Mouse (Mus musculus) left cerebral cortex, adult 18-20 months (tissue): ENCODE results near the gene Apobec2. TPM values are rescaled to one million over a fixed set of nuclear protein-coding genes. Genes with fewer than 3 reads are reported as not detected.

Source experiments
- total RNA-seq, 2 experiments: library from RNA; stranded (reverse); gene quantifications; 2 replicates each; pipeline ENCODE4 v1.2.3; 2021

The Apobec2 gene
- total RNA-seq, 2 experiments from 2014 or later, result not detected

Other genes starting within 250 kb of the Apobec2 start
- not detected for gene Trem1, start 200.2 kb downstream of the Apobec2 start, total RNA-seq
- gene Trem3, start 185.2 kb downstream of the Apobec2 start, total RNA-seq, result not detected
- under 1 TPM in 1 of 2 experiments, not detected in 1; 0.72 TPM for gene Treml4, start 168.6 kb downstream of the Apobec2 start, total RNA-seq
- gene Treml2, start 133.4 kb downstream of the Apobec2 start, total RNA-seq, result under 1 TPM; 0.52 to 0.63 TPM
- under 1 TPM; 0.09 to 0.12 TPM for gene B430306N03Rik, start 116.8 kb downstream of the Apobec2 start, total RNA-seq
- gene Trem2, start 86.5 kb downstream of the Apobec2 start, total RNA-seq, result 10 to 100 TPM in 1 of 2 experiments, 1 to 10 TPM in 1; 9.6 to 12.1 TPM
- under 1 TPM; 0.42 to 0.46 TPM for gene Treml1, start 73.0 kb downstream of the Apobec2 start, total RNA-seq
- 10 to 100 TPM; 25.2 to 28.7 TPM for gene Nfya, start 23.0 kb downstream of the Apobec2 start, total RNA-seq
- 10 to 100 TPM; 11.9 to 14.6 TPM for gene Oard1, start 22.9 kb downstream of the Apobec2 start, total RNA-seq
- gene Tspo2, start 18.6 kb upstream of the Apobec2 start, total RNA-seq, result not detected
- under 1 TPM; 0.26 to 0.42 TPM for gene Unc5cl, start 22.0 kb upstream of the Apobec2 start, total RNA-seq